Mouse (Mus musculus) brain, embryonic 14.5 days (tissue): ENCODE measurements around the gene Grin3a. TPM values are rescaled to one million over a fixed set of nuclear protein-coding genes. Genes with fewer than 3 reads are reported as not detected.

Experiments
- DNase-seq: peaks from one replicate; pipeline ENCODE4 v3.0.0-alpha.2; 2011; ENCODE audit warnings: low read depth
- CTCF ChIP-seq: fragments of 200-500 bp; IDR thresholded peaks from 2 replicates; pipeline ENCODE4 v1.5.1; 2012; ENCODE audit warnings: inconsistent platforms, mild to moderate bottlenecking, moderate library complexity, borderline replicate concordance; ENCODE audit not compliant: insufficient read depth, insufficient read length; ENCODE audit errors: extremely low read depth
- POLR2A ChIP-seq: fragments of 200-500 bp; IDR thresholded peaks from 2 replicates; pipeline ENCODE4 v1.6.1; 2012; ENCODE audit warnings: mild to moderate bottlenecking, inconsistent platforms, borderline replicate concordance; ENCODE audit not compliant: poor library complexity, insufficient read depth, insufficient read length, severe bottlenecking; ENCODE audit errors: extremely low read depth
- polyA plus RNA-seq: library from polyadenylated mRNA; depleted of rRNA; stranded (reverse); fragments of >200 nt; gene quantifications from 2 replicates; pipeline ENCODE4 v1.2.3, GENCODE M21; 2012; rRNA removed

Grin3a gene
- polyA plus RNA-seq, 1 experiment, result 18.1 TPM

DNA sequence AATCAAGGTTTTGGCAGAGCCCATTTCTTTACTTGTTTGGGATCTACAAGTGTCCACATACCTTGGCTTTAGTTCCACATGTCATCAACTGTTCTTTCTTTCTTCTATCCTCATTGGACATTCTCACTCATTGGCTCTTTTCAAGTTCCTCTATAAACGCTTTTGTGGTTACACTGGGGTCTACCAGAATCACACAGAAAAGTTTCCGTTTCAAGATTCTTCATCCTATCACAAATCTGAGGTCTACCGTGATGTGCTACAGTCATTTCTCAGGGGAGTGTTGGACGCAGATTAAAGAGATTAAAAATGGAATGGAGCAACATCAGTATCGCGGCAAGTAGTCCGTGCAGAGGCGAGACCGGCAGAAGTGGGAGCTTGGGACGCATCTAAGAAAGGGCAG is 228.6 kb downstream of the Grin3a start:
- TF ChIP-seq POLR2A (no peak), CTCF (no peak)
- DNase-seq, result no peak

Other genes starting within 250 kb of the Grin3a start
- 51.0 and 61.6 TPM in 2 replicates for gene Tmem246, start 247.9 kb downstream of the Grin3a start, polyA plus RNA-seq
- 53.8 and 64.7 TPM in 2 replicates for gene Rnf20, start 213.7 kb downstream of the Grin3a start, polyA plus RNA-seq
- 0.09 and 0.38 TPM in 2 replicates for gene Ppp3r2, start 163.7 kb downstream of the Grin3a start, polyA plus RNA-seq